Mouse (Mus musculus) cerebellum, postnatal 4 days (tissue): ENCODE measurements around the gene Abhd15.
"Not testable (repeated sequence)": the region's sequence is repeated elsewhere in the genome, so short reads cannot be mapped to it uniquely, and the experiment has no call there.

Experiments used
- DNase-seq, 2 experiments: peaks; one replicate each; pipeline ENCODE4 v3.0.0; 2022; ENCODE audit warnings: low spot score in 2 of 2, mixed read lengths in 1 of 2

The Abhd15 gene

GRCm38 (mm10) chr11:77512891-77513810, 1.8 kb upstream of the Abhd15 start:
- peak in 1 of 2 experiments; percentile 84 for DNase-seq

GRCm38 (mm10) chr11:77513811-77514170, 1.1 kb upstream of the Abhd15 start:
- no peak for DNase-seq

GRCm38 (mm10) chr11:77514281-77514831, 565 bp upstream of the Abhd15 start:
- no peak for DNase-seq

GRCm38 (mm10) chr11:77515637-77516552, 974 bp downstream of the Abhd15 start, which contains the start of gene Trp53i13:
Gene Trp53i13, minus strand, starts transcription at chr11:77515980.
- no peak for DNase-seq

- DNase-seq: no peak
These were observed 1.9 kb downstream of the Abhd15 start for GRCm38 (mm10) chr11:77516553-77517425.

GRCm38 (mm10) chr11:77518051-77518798, 3.3 kb downstream of the Abhd15 start:
- DNase-seq: no peak

GRCm38 (mm10) chr11:77519043-77519442, 4.1 kb downstream of the Abhd15 start, which contains the start of gene Gm10392:
Gene Gm10392, minus strand, starts transcription at chr11:77519198.
- DNase-seq: no peak

- no peak for DNase-seq
These were observed 5.9 kb downstream of the Abhd15 start for GRCm38 (mm10) chr11:77520601-77521529.

- no peak for DNase-seq
These were observed 11.0 kb downstream of the Abhd15 start for GRCm38 (mm10) chr11:77525804-77526486.

GRCm38 (mm10) chr11:77528420-77528819, 13.5 kb downstream of the Abhd15 start:
- not testable (repeated sequence) for DNase-seq

- no peak for DNase-seq
These were observed 14.7 kb downstream of the Abhd15 start for GRCm38 (mm10) chr11:77529644-77530043.

- DNase-seq: no peak
These were observed 15.9 kb downstream of the Abhd15 start for GRCm38 (mm10) chr11:77530862-77531261.

- DNase-seq: no peak
These were observed 17.4 kb downstream of the Abhd15 start for GRCm38 (mm10) chr11:77532202-77532846.

GRCm38 (mm10) chr11:77545261-77545660, 30.3 kb downstream of the Abhd15 start:
- DNase-seq: no peak

- no peak for DNase-seq
These were observed 70.3 kb downstream of the Abhd15 start for GRCm38 (mm10) chr11:77585201-77585600.
